Mouse (Mus musculus) forebrain, embryonic 10.5 days (tissue): ENCODE results near the gene Il31ra. TPM values are rescaled to one million over a fixed set of nuclear protein-coding genes. Genes with fewer than 3 reads are reported as not detected.
"Not testable (repeated sequence)": the region's sequence is repeated elsewhere in the genome, so short reads cannot be mapped to it uniquely, and the experiment has no call there.

Source experiments
- DNase-seq: peaks from one replicate; pipeline ENCODE4 v3.0.0-alpha.2; 2017; ENCODE audit warnings: low spot score; ENCODE audit errors: extremely low spot score
- H3K27ac ChIP-seq: fragments of 300-500 bp; sonication (generic); 2 replicates; pipeline ENCODE4 v1.5.1; 2016; ENCODE audit warnings: mild to moderate bottlenecking
- H3K27me3 ChIP-seq: fragments of 300-500 bp; sonication (generic); 2 replicates; pipeline ENCODE4 v1.6.1; 2016; ENCODE audit warnings: mild to moderate bottlenecking; ENCODE audit not compliant: poor library complexity, severe bottlenecking
- H3K36me3 ChIP-seq: fragments of 300-500 bp; sonication (generic); replicated peaks from 2 replicates; pipeline ENCODE4 v1.6.1; 2016; ENCODE audit warnings: mild to moderate bottlenecking, moderate library complexity
- H3K4me1 ChIP-seq: fragments of 300-500 bp; sonication (generic); 2 replicates; pipeline ENCODE4 v1.6.1; 2016
- H3K4me3 ChIP-seq: fragments of 300-500 bp; sonication (generic); 2 replicates; pipeline ENCODE4 v1.5.1; 2016; ENCODE audit warnings: mild to moderate bottlenecking, moderate library complexity
- H3K9me3 ChIP-seq: fragments of 300-500 bp; sonication (generic); 2 replicates; pipeline ENCODE4 v1.6.1; 2016; ENCODE audit warnings: mild to moderate bottlenecking, moderate library complexity
- WGBS: fragments of 180-500 bp; shearing (Covaris S2); methylation state at CpG from one replicate; pipeline ENCODE4 v1.1.7; 2016; 5-methylcytosine and 5-hydroxymethylcytosine counted together
- polyA plus RNA-seq: library from polyadenylated mRNA; unstranded; fragments of >200 nt; fragmentation: Nextera tagmentation; extraction: Ambion mirVana; gene quantifications from 2 replicates; pipeline ENCODE4 v1.2.1, GENCODE M21; 2016

Il31ra gene
- polyA plus RNA-seq, 1 experiment from 2014 or later, result not detected

GRCm38 (mm10) chr13:112589625-112590024, 4.5 kb downstream of the Il31ra start:
- Histone ChIP-seq H3K36me3 (no peaks in the 10 kb centered on the region), H3K9me3 (no peaks in the 10 kb centered on the region), H3K4me1 (no peaks in the 10 kb centered on the region), H3K27me3 (no peaks in the 10 kb centered on the region), H3K27ac (no peak overlapping the region), H3K4me3 (no peak overlapping the region)
- no peak for DNase-seq

GRCm38 (mm10) chr13:112584556-112585237, 9.5 kb downstream of the Il31ra start:
- no peaks in the 10 kb centered on the region for H3K9me3 ChIP-seq
- no peaks in the 10 kb centered on the region for H3K36me3 ChIP-seq
- no peak overlapping the region for H3K27ac ChIP-seq
- H3K4me3 ChIP-seq, result no peak overlapping the region
- peaks cover 19% of the 10 kb centered on the region for H3K4me1 ChIP-seq
- H3K27me3 ChIP-seq, result no peaks in the 10 kb centered on the region
- WGBS, result 69% methylated on average over 7 of the region's 7 CpGs
- DNase-seq, result no peak

- peaks cover 20% of the 10 kb centered on the region for H3K4me1 ChIP-seq
- no peaks in the 10 kb centered on the region for H3K36me3 ChIP-seq
- no peak overlapping the region for H3K27ac ChIP-seq
- no peaks in the 10 kb centered on the region for H3K27me3 ChIP-seq
- DNase-seq, result no peak
- 0 out of 2 replicates have a peak, but pooled peaks cover 3% of the 10 kb centered on the region for H3K9me3 ChIP-seq
- 91% methylated on average over 8 of the region's 8 CpGs for WGBS
- no peak overlapping the region for H3K4me3 ChIP-seq
Observed at GRCm38 (mm10) chr13:112582291-112582690, 11.9 kb downstream of the Il31ra start.

GRCm38 (mm10) chr13:112581796-112582195, 12.4 kb downstream of the Il31ra start:
- Histone ChIP-seq H3K9me3 (0 out of 2 replicates have a peak, but pooled peaks cover 3% of the 10 kb centered on the region), H3K27me3 (no peaks in the 10 kb centered on the region), H3K36me3 (no peaks in the 10 kb centered on the region), H3K27ac (no peak overlapping the region), H3K4me3 (no peak overlapping the region), H3K4me1 (peaks cover 20% of the 10 kb centered on the region)
- 93% methylated on average over 3 of the region's 3 CpGs for WGBS
- DNase-seq, result no peak

GRCm38 (mm10) chr13:112580590-112581320, 13.4 kb downstream of the Il31ra start:
- Histone ChIP-seq H3K27ac (no peak overlapping the region), H3K9me3 (0 out of 2 replicates have a peak, but pooled peaks cover 3% of the 10 kb centered on the region), H3K4me3 (no peak overlapping the region), H3K4me1 (peaks cover 20% of the 10 kb centered on the region), H3K27me3 (no peaks in the 10 kb centered on the region), H3K36me3 (no peaks in the 10 kb centered on the region)
- no peak for DNase-seq
- 36% methylated on average over 11 of the region's 11 CpGs for WGBS

DNA sequence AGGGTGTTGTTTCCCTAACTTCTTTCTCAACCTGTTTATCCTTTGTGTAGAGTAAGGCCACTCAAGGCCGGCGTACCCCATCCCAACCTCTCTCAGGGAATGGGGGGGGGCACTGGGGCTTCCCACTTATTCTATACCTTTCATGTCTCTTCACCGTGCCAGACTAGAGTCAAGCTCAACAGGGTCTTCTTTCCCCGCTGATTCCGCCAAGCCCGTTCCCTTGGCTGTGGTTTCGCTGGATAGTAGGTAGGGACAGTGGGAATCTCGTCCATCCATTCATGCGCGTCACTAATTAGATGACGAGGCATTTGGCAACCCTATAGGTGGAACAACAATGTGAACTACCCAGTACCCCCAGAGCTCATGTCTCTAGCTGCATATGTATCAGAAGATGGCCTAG, 16.1 kb downstream of the Il31ra start:
- DNase-seq, H3K9me3 ChIP-seq, H3K27ac ChIP-seq, H3K36me3 ChIP-seq, H3K27me3 ChIP-seq, H3K4me3 ChIP-seq: not testable (repeated sequence)
- peaks cover 20% of the 10 kb centered on the region for H3K4me1 ChIP-seq
- 91% methylated on average over 11 of the region's 11 CpGs for WGBS

GRCm38 (mm10) chr13:112573800-112574199, 20.4 kb downstream of the Il31ra start:
- H3K27me3 ChIP-seq, result no peaks in the 10 kb centered on the region
- no peaks in the 10 kb centered on the region for H3K4me1 ChIP-seq
- H3K4me3 ChIP-seq, result no peak overlapping the region
- H3K9me3 ChIP-seq, result 0 out of 2 replicates have a peak, but pooled peaks cover 3% of the 10 kb centered on the region
- H3K36me3 ChIP-seq, result no peaks in the 10 kb centered on the region
- DNase-seq, result no peak
- H3K27ac ChIP-seq, result no peak overlapping the region

GRCm38 (mm10) chr13:112570768-112571167, 23.4 kb downstream of the Il31ra start:
- Histone ChIP-seq H3K9me3 (no peaks in the 10 kb centered on the region), H3K4me3 (no peak overlapping the region), H3K27ac (no peak overlapping the region), H3K36me3 (no peaks in the 10 kb centered on the region), H3K4me1 (no peaks in the 10 kb centered on the region), H3K27me3 (no peaks in the 10 kb centered on the region)
- no peak for DNase-seq
- WGBS, result 78% methylated on average over 5 of the region's 5 CpGs

- H3K4me1 ChIP-seq, result no peaks in the 10 kb centered on the region
- H3K9me3 ChIP-seq, result no peaks in the 10 kb centered on the region
- H3K27ac ChIP-seq, result no peak overlapping the region
- H3K27me3 ChIP-seq, result no peaks in the 10 kb centered on the region
- H3K4me3 ChIP-seq, result no peak overlapping the region
- no peak for DNase-seq
- no peaks in the 10 kb centered on the region for H3K36me3 ChIP-seq
- WGBS, result 75% methylated on average over 4 of the region's 4 CpGs
Observed at GRCm38 (mm10) chr13:112569606-112570005, 24.6 kb downstream of the Il31ra start.

DNA sequence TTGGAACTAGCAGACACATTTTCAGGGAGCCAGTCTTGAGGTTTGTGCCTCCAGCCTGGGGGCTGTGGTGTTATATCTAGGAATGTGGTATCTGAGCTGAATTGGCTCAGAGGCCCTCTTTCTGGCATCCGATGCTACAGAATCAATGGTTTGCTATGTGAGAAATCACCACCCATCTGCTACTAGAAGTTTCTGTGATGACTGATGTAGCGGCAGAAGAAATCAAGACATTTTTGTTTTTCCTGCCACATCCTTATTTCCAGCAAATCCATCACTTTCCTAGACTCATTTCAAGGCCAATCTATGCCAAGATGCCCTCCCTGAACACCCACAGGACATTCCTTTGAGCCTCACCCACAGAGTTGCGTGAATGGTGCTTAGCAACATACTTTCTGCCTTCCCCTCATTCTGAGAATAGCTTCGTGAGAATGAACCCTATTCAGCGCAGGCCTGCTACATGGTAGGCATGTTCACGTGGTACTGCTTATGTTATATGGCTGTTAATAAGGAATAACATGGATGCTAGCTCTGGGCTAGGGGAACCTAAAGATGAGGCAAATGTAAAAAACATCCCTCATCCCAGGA, 33.5 kb downstream of the Il31ra start:
- Histone ChIP-seq H3K27ac (no peak overlapping the region), H3K4me1 (no peaks in the 10 kb centered on the region), H3K36me3 (no peaks in the 10 kb centered on the region), H3K27me3 (no peaks in the 10 kb centered on the region), H3K9me3 (no peaks in the 10 kb centered on the region), H3K4me3 (no peak overlapping the region)
- no peak for DNase-seq
- WGBS, result 91% methylated on average over 6 of the region's 6 CpGs

GRCm38 (mm10) chr13:112556501-112556900, 37.7 kb downstream of the Il31ra start:
- Histone ChIP-seq H3K9me3 (no peaks in the 10 kb centered on the region), H3K27ac (no peak overlapping the region), H3K27me3 (no peaks in the 10 kb centered on the region), H3K4me3 (no peak overlapping the region), H3K4me1 (no peaks in the 10 kb centered on the region), H3K36me3 (no peaks in the 10 kb centered on the region)
- no peak for DNase-seq
- WGBS, result 71% methylated on average over 2 of the region's 2 CpGs

DNA sequence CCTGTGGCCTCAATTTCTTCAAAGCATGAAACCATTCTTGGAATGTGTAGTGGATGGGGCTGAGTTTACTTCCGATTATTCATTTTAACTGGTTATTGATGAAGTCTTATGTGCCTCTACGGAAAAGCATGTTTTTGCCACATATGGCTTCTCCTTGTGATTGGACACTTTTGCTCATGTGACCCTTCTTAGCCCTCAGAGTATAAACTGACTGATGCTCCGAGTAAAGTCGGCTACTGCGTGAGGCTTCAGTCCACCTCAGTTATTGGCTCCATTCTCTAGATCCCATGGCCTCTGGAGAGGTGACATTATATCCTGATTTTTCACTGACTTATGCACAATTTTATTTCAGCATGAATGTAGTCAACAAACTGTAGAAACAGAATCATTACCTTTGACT, 40.9 kb downstream of the Il31ra start:
- H3K36me3 ChIP-seq, result no peaks in the 10 kb centered on the region
- no peaks in the 10 kb centered on the region for H3K4me1 ChIP-seq
- H3K4me3 ChIP-seq, result no peak overlapping the region
- WGBS, result 94% methylated on average over 5 of the region's 5 CpGs
- H3K27me3 ChIP-seq, result no peaks in the 10 kb centered on the region
- no peak overlapping the region for H3K27ac ChIP-seq
- DNase-seq, result no peak
- H3K9me3 ChIP-seq, result no peaks in the 10 kb centered on the region
